Mouse (Mus musculus) cortical plate, adult 2 months (tissue): ENCODE results near the gene Wbp4.

Experiments
- CTCF ChIP-seq: fragments of 200-500 bp; IDR thresholded peaks from 2 replicates; pipeline ENCODE4 v1.5.1; 2011; ENCODE audit warnings: mild to moderate bottlenecking, control low read depth, low read length; ENCODE audit not compliant: insufficient read depth; ENCODE audit errors: extremely low read depth
- POLR2A ChIP-seq: fragments of 200-500 bp; IDR thresholded peaks from 2 replicates; pipeline ENCODE4 v1.6.1; 2011; ENCODE audit warnings: mild to moderate bottlenecking, low read length, control low read depth; ENCODE audit not compliant: insufficient read depth; ENCODE audit errors: extremely low read depth

GRCm38 (mm10) chr14:79521471-79522117, 40.3 kb upstream of the Wbp4 start:
- TF ChIP-seq CTCF (no peak), POLR2A (no peak)
